Mouse (Mus musculus) kidney, embryonic 14.5 days (tissue): ENCODE measurements around the gene Fam124a. TPM values are rescaled to one million over a fixed set of nuclear protein-coding genes. Genes with fewer than 3 reads are reported as not detected.
"Not testable (repeated sequence)": the region's sequence is repeated elsewhere in the genome, so short reads cannot be mapped to it uniquely, and the experiment has no call there.

Experiments
- ATAC-seq: fragments of 200-750 bp; cut with Nextera tagmentation; 2 replicates; pipeline ENCODE4 v1.8.0; 2017; ENCODE audit warnings: moderate number of reproducible peaks, mild to moderate bottlenecking, moderate TSS enrichment, moderate library complexity; ENCODE audit not compliant: low FRiP score, low TSS enrichment
- H3K27ac ChIP-seq: fragments of 300-500 bp; sonication (generic); 2 replicates; pipeline ENCODE4 v1.5.1; 2014; ENCODE audit warnings: low read depth, mild to moderate bottlenecking, low read length, moderate library complexity, mixed read lengths
- H3K27me3 ChIP-seq: fragments of 300-500 bp; sonication (generic); 2 replicates; pipeline ENCODE4 v1.6.1; 2014; ENCODE audit warnings: mild to moderate bottlenecking, low read length; ENCODE audit not compliant: control insufficient read depth, insufficient read depth
- H3K36me3 ChIP-seq: fragments of 300-500 bp; sonication (generic); 2 replicates; pipeline ENCODE4 v1.6.1; 2014; ENCODE audit warnings: low read length, mixed read lengths; ENCODE audit not compliant: control insufficient read depth, insufficient read depth
- H3K4me1 ChIP-seq: fragments of 300-500 bp; sonication (generic); 2 replicates; pipeline ENCODE4 v1.6.1; 2014; ENCODE audit warnings: low read length, mixed read lengths; ENCODE audit not compliant: control insufficient read depth, insufficient read depth
- H3K4me2 ChIP-seq: fragments of 300-500 bp; sonication (generic); replicated peaks from 2 replicates; pipeline ENCODE4 v1.6.1; 2014; ENCODE audit warnings: low read depth, mild to moderate bottlenecking, low read length
- H3K4me3 ChIP-seq: fragments of 300-500 bp; sonication (generic); 2 replicates; pipeline ENCODE4 v1.5.1; 2014; ENCODE audit warnings: mild to moderate bottlenecking, low read length
- H3K9ac ChIP-seq: fragments of 300-500 bp; sonication (generic); 2 replicates; pipeline ENCODE4 v1.6.1; 2014; ENCODE audit warnings: low read depth, mild to moderate bottlenecking, low read length, moderate library complexity
- H3K9me3 ChIP-seq: fragments of 300-500 bp; sonication (generic); 2 replicates; pipeline ENCODE4 v1.6.1; 2016; ENCODE audit warnings: low read length; ENCODE audit not compliant: control insufficient read depth
- WGBS: fragments of 180-500 bp; shearing (Covaris S2); extraction: QIAGEN DNeasy Blood & Tissue Kit; methylation state at CpG from one replicate; pipeline ENCODE4 v1.1.7; 2014; 5-methylcytosine and 5-hydroxymethylcytosine counted together
- polyA plus RNA-seq: library from polyadenylated mRNA; unstranded; fragments of >200 nt; fragmentation: Nextera tagmentation; extraction: Ambion mirVana; gene quantifications from 2 replicates; pipeline ENCODE4 v1.2.1, GENCODE M21; 2014

Gene Fam124a
- polyA plus RNA-seq, 1 experiment from 2014 or later, result 5.2 TPM

- Histone ChIP-seq H3K9ac (no peak overlapping the region), H3K9me3 (no peaks in the 10 kb centered on the region), H3K4me3 (no peak overlapping the region), H3K4me1 (no peaks in the 10 kb centered on the region), H3K27ac (no peak overlapping the region), H3K27me3 (no peaks in the 10 kb centered on the region), H3K36me3 (no peaks in the 10 kb centered on the region), H3K4me2 (no peak overlapping the region)
- WGBS, result 60% methylated on average over 7 of the region's 7 CpGs
- no peak for ATAC-seq
Measured at GRCm38 (mm10) chr14:62563679-62564078, 8.1 kb downstream of the Fam124a start.

- H3K27ac ChIP-seq, H3K36me3 ChIP-seq, H3K4me2 ChIP-seq, H3K9me3 ChIP-seq, H3K9ac ChIP-seq, ATAC-seq, H3K27me3 ChIP-seq, H3K4me3 ChIP-seq: not testable (repeated sequence)
- WGBS, result 91% methylated on average over 9 of the region's 9 CpGs
- 0 out of 2 replicates have a peak, but pooled peaks cover 19% of the 10 kb centered on the region for H3K4me1 ChIP-seq
Measured at GRCm38 (mm10) chr14:62566821-62567220, 11.3 kb downstream of the Fam124a start, which contains the start of gene Gm4131. TSS of gene Gm4131 (minus strand) at chr14:62566921.

- no peak overlapping the region for H3K4me3 ChIP-seq
- ATAC-seq, result no peak
- H3K9ac ChIP-seq, result no peak overlapping the region
- H3K4me2 ChIP-seq, result no peak overlapping the region
- no peaks in the 10 kb centered on the region for H3K36me3 ChIP-seq
- 81% methylated on average over 5 of the region's 5 CpGs for WGBS
- H3K9me3 ChIP-seq, result no peaks in the 10 kb centered on the region
- peak overlapping the region; percentile 73; the same call in 1 of the 2 replicates for H3K27ac ChIP-seq
- H3K4me1 ChIP-seq, result 0 out of 2 replicates have a peak, but pooled peaks cover 26% of the 10 kb centered on the region
- no peaks in the 10 kb centered on the region for H3K27me3 ChIP-seq
Measured at GRCm38 (mm10) chr14:62569463-62569862, 13.9 kb downstream of the Fam124a start.

GRCm38 (mm10) chr14:62570299-62570698 is 14.8 kb downstream of the Fam124a start:
- Histone ChIP-seq H3K4me3 (no peak overlapping the region), H3K9ac (no peak overlapping the region), H3K27ac (peak overlapping the region; percentile 73), H3K36me3 (no peaks in the 10 kb centered on the region), H3K4me1 (0 out of 2 replicates have a peak, but pooled peaks cover 26% of the 10 kb centered on the region), H3K9me3 (no peaks in the 10 kb centered on the region), H3K4me2 (no peak overlapping the region; the same call in 1 of the 2 replicates), H3K27me3 (no peaks in the 10 kb centered on the region)
- WGBS, result 10% methylated on average over 4 of the region's 4 CpGs
- ATAC-seq, result peak; percentile 81; the same call in 1 of the 2 replicates

GRCm38 (mm10) chr14:62573454-62573853 is 17.9 kb downstream of the Fam124a start:
- H3K36me3 ChIP-seq, result no peaks in the 10 kb centered on the region
- peak overlapping the region; percentile 21 for H3K4me2 ChIP-seq
- H3K9me3 ChIP-seq, result no peaks in the 10 kb centered on the region
- H3K4me3 ChIP-seq, result no peak overlapping the region
- no peaks in the 10 kb centered on the region for H3K27me3 ChIP-seq
- no peak overlapping the region for H3K27ac ChIP-seq
- ATAC-seq, result peak; percentile 90
- H3K9ac ChIP-seq, result no peak overlapping the region
- 0% methylated on average over 2 of the region's 3 CpGs for WGBS
- H3K4me1 ChIP-seq, result 0 out of 2 replicates have a peak, but pooled peaks cover 26% of the 10 kb centered on the region

GRCm38 (mm10) chr14:62574906-62575305 is 19.4 kb downstream of the Fam124a start:
- H3K27ac ChIP-seq, result no peak overlapping the region
- H3K9ac ChIP-seq, result no peak overlapping the region
- H3K27me3 ChIP-seq, result no peaks in the 10 kb centered on the region
- no peak overlapping the region for H3K4me3 ChIP-seq
- H3K9me3 ChIP-seq, result no peaks in the 10 kb centered on the region
- H3K4me2 ChIP-seq, result no peak overlapping the region
- no peaks in the 10 kb centered on the region for H3K36me3 ChIP-seq
- H3K4me1 ChIP-seq, result 0 out of 2 replicates have a peak, but pooled peaks cover 19% of the 10 kb centered on the region
- 46% methylated on average over 6 of the region's 6 CpGs for whole genome bisulfite sequencing
- ATAC-seq, result no peak

- 73% methylated on average over 8 of the region's 8 CpGs for WGBS
- Histone ChIP-seq H3K9me3 (no peaks in the 10 kb centered on the region), H3K4me3 (no peak overlapping the region), H3K9ac (no peak overlapping the region), H3K4me2 (no peak overlapping the region), H3K27ac (no peak overlapping the region), H3K4me1 (0 out of 2 replicates have a peak, but pooled peaks cover 12% of the 10 kb centered on the region), H3K36me3 (no peaks in the 10 kb centered on the region), H3K27me3 (no peaks in the 10 kb centered on the region)
- no peak for ATAC-seq
Measured at GRCm38 (mm10) chr14:62575862-62576261, 20.3 kb downstream of the Fam124a start.

GRCm38 (mm10) chr14:62580945-62581344 is 25.4 kb downstream of the Fam124a start:
- 90% methylated on average over 3 of the region's 3 CpGs for WGBS
- Histone ChIP-seq H3K9ac (no peak overlapping the region), H3K4me1 (0 out of 2 replicates have a peak, but pooled peaks cover 4% of the 10 kb centered on the region), H3K4me3 (no peak overlapping the region), H3K36me3 (no peaks in the 10 kb centered on the region), H3K9me3 (no peaks in the 10 kb centered on the region), H3K4me2 (no peak overlapping the region), H3K27me3 (no peaks in the 10 kb centered on the region), H3K27ac (no peak overlapping the region)
- no peak for ATAC-seq

- H3K4me3 ChIP-seq, result no peak overlapping the region
- no peaks in the 10 kb centered on the region for H3K9me3 ChIP-seq
- H3K36me3 ChIP-seq, result no peaks in the 10 kb centered on the region
- H3K4me2 ChIP-seq, result no peak overlapping the region
- 0 out of 2 replicates have a peak, but pooled peaks cover 4% of the 10 kb centered on the region for H3K4me1 ChIP-seq
- 75% methylated on average over 9 of the region's 9 CpGs for WGBS
- no peaks in the 10 kb centered on the region for H3K27me3 ChIP-seq
- no peak overlapping the region for H3K9ac ChIP-seq
- no peak for ATAC-seq
- H3K27ac ChIP-seq, result no peak overlapping the region
Measured at GRCm38 (mm10) chr14:62581768-62582167, 26.2 kb downstream of the Fam124a start.
